Comparison of ENCODE assay signal across 22 mouse cellular contexts in the genomic region with DNA sequence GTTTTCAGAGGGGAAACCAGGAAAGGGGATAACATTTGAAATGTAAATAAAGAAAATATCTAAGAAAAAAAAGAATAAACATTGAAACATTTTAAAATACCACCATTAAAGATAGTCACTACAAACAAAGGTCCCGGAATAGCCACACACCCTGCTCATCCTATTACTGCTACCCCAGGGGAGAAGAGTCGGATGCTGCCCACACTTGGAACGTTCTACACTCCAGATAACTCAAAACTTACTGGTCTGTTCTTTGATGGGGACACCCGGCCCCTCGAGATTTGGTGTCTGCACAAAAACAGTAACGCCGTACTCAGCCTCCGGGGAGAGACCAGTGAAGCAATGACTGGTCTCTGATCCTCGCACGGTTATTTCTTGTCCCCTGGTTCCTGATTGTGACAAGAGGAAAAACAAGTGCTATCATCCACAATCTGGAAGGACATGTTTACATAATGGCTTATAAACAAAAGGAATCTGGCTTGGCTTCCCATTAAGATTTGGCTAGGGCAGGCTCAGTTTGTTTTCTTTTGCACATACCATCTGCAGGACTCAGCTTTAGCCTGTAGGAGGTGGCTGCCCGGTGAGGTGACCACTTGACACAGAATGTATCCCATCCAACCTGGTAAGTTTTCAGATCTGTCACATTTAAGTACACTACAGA.
DNase-seq lines count a peak whose midpoint lies in the region; ATAC-seq and TF ChIP-seq lines count a peak whose summit lies in the region.
"Had no signal": no experiment of that assay in that cellular context is flagged by ENCODE, and none has a peak within 500 bp of the region (broad histone marks: within the 10 kb centered on the region; RNA-seq: fewer than 3 reads in every experiment).

No protein-coding gene starts in this region.

- no peak overlapping the region for H3K4me3 ChIP-seq in hindbrain, postnatal 0 days (ENCODE audit: low read length)
- no peak overlapping the region for H3K4me3 ChIP-seq in hindbrain, embryonic 10.5 days
- no peak overlapping the region for H3K4me3 ChIP-seq in lung, embryonic 15.5 days
- H3K4me3 ChIP-seq: heart, embryonic 13.5 days; hindbrain, embryonic 15.5 days; limb, embryonic 15.5 days; neural tube, embryonic 12.5 days had no signal

- H3K36me3 ChIP-seq in hindbrain, postnatal 0 days (ENCODE audit: insufficient read depth, low read length): no peaks in the 10 kb centered on the region
- H3K36me3 ChIP-seq in hindbrain, embryonic 10.5 days: no peaks in the 10 kb centered on the region
- no peaks in the 10 kb centered on the region for H3K36me3 ChIP-seq in lung, embryonic 15.5 days
- H3K36me3 ChIP-seq: hindbrain, embryonic 15.5 days; neural tube, embryonic 12.5 days had no signal

- no peak overlapping the region for H3K27ac ChIP-seq in hindbrain, postnatal 0 days
- no peak overlapping the region for H3K27ac ChIP-seq in hindbrain, embryonic 10.5 days
- peak overlapping the region; percentile 33; the same call in 1 of the 2 replicates for H3K27ac ChIP-seq in lung, embryonic 15.5 days
- H3K27ac ChIP-seq: hindbrain, embryonic 15.5 days; limb, embryonic 15.5 days; neural tube, embryonic 12.5 days had no signal

- H3K9ac ChIP-seq in hindbrain, postnatal 0 days (replicated peaks; ENCODE audit: low read length): no peak overlapping the region
- H3K9ac ChIP-seq in lung, embryonic 15.5 days: no peak overlapping the region
- H3K9ac ChIP-seq: heart, embryonic 13.5 days; hindbrain, embryonic 15.5 days; limb, embryonic 15.5 days; liver, postnatal 0 days; neural tube, embryonic 12.5 days had no signal

- H3K9me3 ChIP-seq in hindbrain, postnatal 0 days (ENCODE audit: low read length): no peaks in the 10 kb centered on the region
- H3K9me3 ChIP-seq in hindbrain, embryonic 10.5 days: no peaks in the 10 kb centered on the region
- no peaks in the 10 kb centered on the region for H3K9me3 ChIP-seq in lung, embryonic 15.5 days
- H3K9me3 ChIP-seq: heart, embryonic 13.5 days; hindbrain, embryonic 15.5 days; limb, embryonic 15.5 days; neural tube, embryonic 12.5 days had no signal

- WGBS in hindbrain, postnatal 0 days: 80% methylated on average over 11 of the region's 11 CpGs
- 72% methylated on average over 11 of the region's 11 CpGs for WGBS in hindbrain, embryonic 10.5 days
- 29% methylated on average over 11 of the region's 11 CpGs for WGBS in lung, embryonic 15.5 days

- no peaks in the 10 kb centered on the region for H3K27me3 ChIP-seq in hindbrain, postnatal 0 days (ENCODE audit: insufficient read depth, low read length)
- H3K27me3 ChIP-seq in hindbrain, embryonic 10.5 days (ENCODE audit: insufficient read depth, poor library complexity, severe bottlenecking): no peaks in the 10 kb centered on the region
- no peaks in the 10 kb centered on the region for H3K27me3 ChIP-seq in lung, embryonic 15.5 days
- H3K27me3 ChIP-seq: heart, embryonic 13.5 days; hindbrain, embryonic 15.5 days; limb, embryonic 15.5 days; neural tube, embryonic 12.5 days had no signal

- ATAC-seq in hindbrain, postnatal 0 days: no peak
- peak; percentile 75; the same call in 1 of the 2 replicates for ATAC-seq in lung, embryonic 15.5 days (ENCODE audit: borderline replicate concordance, extremely low read depth, low FRiP score, low TSS enrichment)
- ATAC-seq: forebrain, embryonic 16.5 days; liver, postnatal 0 days had no signal

- peak; percentile 16; the same call in 1 of the 2 replicates for TF ChIP-seq CTCF in hindbrain, postnatal 0 days (IDR thresholded peaks at IDR 0.05; ENCODE audit: low read depth)

- no peaks in the 10 kb centered on the region for H3K4me1 ChIP-seq in hindbrain, postnatal 0 days (ENCODE audit: insufficient read depth, low read length)
- no peaks in the 10 kb centered on the region for H3K4me1 ChIP-seq in hindbrain, embryonic 10.5 days (replicated peaks)
- H3K4me1 ChIP-seq in lung, embryonic 15.5 days: 0 out of 2 replicates have a peak, but pooled peaks cover 7% of the 10 kb centered on the region
- H3K4me1 ChIP-seq: hindbrain, embryonic 15.5 days; limb, embryonic 15.5 days; neural tube, embryonic 12.5 days had no signal

- DNase-seq in hindbrain, postnatal 0 days (ENCODE audit: low spot score): no peak
- no peak for DNase-seq in hindbrain, embryonic 10.5 days (ENCODE audit: low spot score)
- DNase-seq in Muller cell, postnatal 12 days (ENCODE audit: inconsistent ontology term): peak; percentile 11
- peak; percentile 13 to 24 for DNase-seq in lung, postnatal 4 days
- DNase-seq in heart, postnatal 25 days (ENCODE audit: low spot score): no peak
- DNase-seq in neural tube, embryonic 10.5 days (ENCODE audit: extremely low spot score, low spot score): no peak
- DNase-seq: cerebellum, adult 11-12 months; cerebellum, postnatal 25 days; embryo, embryonic 11 days; heart, adult 11 months; heart, postnatal 36 days; kidney, adult 11 months; kidney, postnatal 10 days; liver, postnatal 0 days; right cerebral cortex, postnatal 4 days; thymus, postnatal 36 days had no signal

- H3K4me2 ChIP-seq in hindbrain, postnatal 0 days (ENCODE audit: low read depth, low read length): no peak overlapping the region
- H3K4me2 ChIP-seq in lung, embryonic 15.5 days: no peak overlapping the region; the same call in 1 of the 2 replicates
- H3K4me2 ChIP-seq: heart, embryonic 13.5 days; hindbrain, embryonic 15.5 days; limb, embryonic 15.5 days; neural tube, embryonic 12.5 days had no signal

- intact Hi-C loops in heart, postnatal 25 days (cut with DNase I): no loop called here

Comparison
In these comparisons a context has a peak if more than half of its experiments do, and no peak if none do; other contexts are left out.
1. DNase-seq: peak in Muller cell, postnatal 12 days (single experiment) and lung, postnatal 4 days (2 of 2); none in hindbrain, postnatal 0 days (single experiment), hindbrain, embryonic 10.5 days (single experiment), heart, postnatal 25 days (single experiment) and neural tube, embryonic 10.5 days (single experiment).